Mouse (Mus musculus) retina, embryonic 14.5 days (tissue): ENCODE measurements around the gene 1700017D01Rik.
A peak's percentile ranks its signal among the peaks of the same experiment; 100 is the strongest.
"Not testable (repeated sequence)": the region's sequence is repeated elsewhere in the genome, so short reads cannot be mapped to it uniquely, and the experiment has no call there.

Source experiments
- DNase-seq: peaks from one replicate; pipeline ENCODE4 v3.0.0-alpha.2; 2015; ENCODE audit warnings: low spot score

The 1700017D01Rik gene

DNA sequence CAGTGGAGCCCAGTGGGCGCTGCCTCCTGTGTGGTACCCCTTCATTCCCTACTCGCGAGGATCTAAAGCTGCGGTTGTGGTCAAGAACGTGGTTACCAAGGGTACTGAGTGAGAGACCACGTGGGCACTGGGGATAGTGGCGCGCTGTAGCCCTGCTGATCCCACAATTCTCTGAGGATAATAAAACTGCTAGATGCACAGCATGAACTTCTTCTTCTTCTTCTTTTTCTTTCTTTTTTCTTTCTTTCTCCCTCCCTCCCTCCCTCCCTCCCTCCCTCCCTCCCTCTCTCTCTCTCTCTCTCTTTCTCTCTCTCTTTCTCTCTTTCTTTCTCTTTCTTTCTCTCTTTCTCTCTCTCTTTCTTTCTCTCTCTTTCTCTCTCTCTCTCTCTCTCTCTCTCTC is at the start of gene 1700017D01Rik:
Gene 1700017D01Rik (minus strand): TSS at position 101 of the 400 bp plus-strand sequence.
- not testable (repeated sequence) for DNase-seq

DNA sequence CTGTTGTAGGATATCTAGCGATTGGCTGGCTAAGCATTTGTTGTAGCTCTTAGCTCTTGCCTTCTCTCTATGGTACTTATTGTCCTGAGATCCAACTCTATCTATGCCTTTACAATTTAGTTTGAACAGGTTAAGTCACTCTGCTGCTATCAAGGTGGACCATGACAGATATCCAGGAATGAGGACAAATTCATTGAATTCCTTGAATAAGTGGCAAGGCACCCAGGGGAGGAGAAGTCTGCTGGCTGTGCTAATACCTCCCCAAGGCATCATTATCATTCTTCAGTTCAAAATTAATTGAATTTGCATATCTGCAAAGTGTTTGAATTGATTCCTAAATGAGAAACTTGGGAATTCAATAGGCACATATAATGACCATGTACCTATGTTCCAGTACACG is 46.8 kb upstream of the 1700017D01Rik start:
- no peak for DNase-seq

DNA sequence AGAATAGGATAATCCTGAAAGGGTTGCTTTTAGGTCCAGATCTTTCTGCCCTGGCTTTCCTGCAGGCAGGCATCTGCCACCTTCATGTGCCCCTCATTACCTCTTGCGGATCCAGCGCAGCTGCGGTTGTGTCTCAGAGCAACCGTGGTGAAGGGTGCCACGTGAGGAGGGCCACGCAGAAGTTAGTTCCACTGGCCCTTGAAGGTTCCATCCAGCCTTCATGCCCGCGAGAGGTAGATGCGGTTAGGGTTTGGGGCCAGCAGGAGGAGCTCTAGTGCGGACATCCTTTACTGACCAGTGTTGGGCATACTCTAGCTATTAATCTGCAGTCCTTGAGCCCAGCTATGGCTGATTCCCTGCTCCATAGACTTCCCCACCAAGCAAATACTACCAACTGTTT is 34.5 kb upstream of the 1700017D01Rik start, which contains the start of gene 1700025F22Rik:
Gene 1700025F22Rik (minus strand): TSS at position 149 of the 400 bp plus-strand sequence.
- DNase-seq = no peak

DNA sequence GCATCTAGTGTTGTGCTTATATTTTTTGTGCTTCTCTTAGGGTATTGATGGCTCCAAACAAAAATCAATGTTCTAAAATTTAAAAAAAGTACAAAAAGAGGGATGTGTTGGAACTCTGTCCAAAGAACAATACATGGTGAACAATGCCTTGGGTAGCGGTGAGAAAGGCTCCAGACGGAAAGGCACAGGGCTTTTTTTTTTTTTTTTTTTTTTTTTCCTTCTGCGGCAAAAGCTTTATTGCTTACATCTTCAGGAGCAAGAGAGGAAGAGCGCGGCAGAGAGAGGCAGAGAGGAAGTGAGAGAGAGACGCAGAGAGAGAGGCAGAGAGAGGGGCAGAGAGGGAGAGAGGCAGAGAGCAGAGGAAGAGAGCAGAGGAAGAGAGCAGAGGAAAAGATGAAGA is 27.2 kb upstream of the 1700017D01Rik start:
- not testable (repeated sequence) for DNase-seq

DNA sequence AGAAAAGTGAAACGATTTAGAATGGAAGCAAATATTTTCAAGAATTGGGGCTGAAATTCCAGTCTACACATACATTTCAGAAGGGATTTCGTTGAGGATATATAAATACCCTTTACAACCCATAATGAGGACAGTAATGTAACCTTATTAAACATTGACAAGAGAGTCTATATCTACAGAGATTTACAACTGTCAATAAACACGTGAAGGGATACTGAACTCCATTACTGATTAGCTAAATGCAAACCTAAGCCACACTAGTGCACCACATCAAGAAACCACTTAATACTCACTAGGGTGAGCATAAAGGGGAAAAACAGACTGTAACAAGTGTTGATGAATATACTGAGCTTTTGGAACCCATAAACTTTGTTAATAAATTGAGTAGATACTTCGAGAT is 4.7 kb upstream of the 1700017D01Rik start:
- DNase-seq = no peak

DNA sequence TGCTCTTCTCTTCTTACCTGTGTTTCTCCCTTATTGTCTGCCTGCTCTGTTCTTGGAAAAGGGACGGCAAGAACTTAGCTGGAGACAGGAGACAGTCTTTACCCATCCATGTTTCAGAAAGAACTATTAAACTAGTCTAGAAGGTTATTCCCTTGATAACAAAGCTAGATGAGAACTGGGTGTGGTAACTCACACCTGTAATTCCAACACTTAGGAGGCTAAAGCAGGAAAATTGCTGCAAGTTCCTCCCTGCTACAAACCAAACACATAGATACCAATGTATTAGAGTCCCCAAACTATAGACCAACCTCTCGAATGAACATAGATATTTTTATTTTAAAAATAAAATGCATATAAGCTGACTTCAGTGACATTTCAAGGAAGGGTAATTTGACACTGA is 4.2 kb upstream of the 1700017D01Rik start:
- DNase-seq = no peak

DNA sequence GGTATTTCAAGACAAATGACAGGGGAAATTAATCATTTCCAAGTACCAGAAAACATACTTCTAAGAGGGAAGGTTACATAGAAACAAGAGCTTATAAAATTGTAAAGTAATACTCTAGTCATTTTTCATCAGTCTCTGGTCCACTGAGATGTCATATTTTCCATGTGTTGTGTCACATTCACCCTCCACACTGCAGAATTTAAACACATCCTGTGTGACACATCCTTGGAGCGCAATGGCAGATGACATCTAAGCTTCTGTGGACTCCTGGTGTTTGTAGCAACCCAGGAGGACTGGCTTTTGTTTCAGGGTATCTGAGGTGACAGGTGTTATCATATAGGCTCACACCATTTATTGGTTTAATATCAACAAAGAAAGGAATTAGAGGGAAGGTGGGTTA is 974 bp downstream of the 1700017D01Rik start:
- no peak for DNase-seq

DNA sequence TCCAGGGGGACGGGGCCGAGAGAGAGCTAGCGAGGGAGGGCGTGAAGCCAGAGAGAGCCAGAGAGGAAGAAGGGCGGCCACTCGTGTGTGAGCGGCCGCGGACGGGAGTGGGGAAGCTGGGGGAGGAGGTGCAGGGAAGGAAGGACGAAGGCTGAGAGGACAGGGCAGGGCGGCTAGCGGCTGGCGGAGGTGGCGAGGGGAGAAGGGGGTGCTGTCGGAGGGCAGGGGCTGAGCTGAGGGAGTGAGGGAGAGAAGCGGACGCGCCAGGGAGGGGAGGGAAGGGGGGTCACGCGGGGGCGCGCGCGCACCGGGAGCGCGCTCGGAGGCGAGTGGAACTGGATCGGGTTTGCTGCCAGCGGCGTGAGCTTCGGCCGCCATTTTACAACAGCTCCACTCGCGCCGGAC is 9.7 kb downstream of the 1700017D01Rik start:
- not testable (repeated sequence) for DNase-seq

DNA sequence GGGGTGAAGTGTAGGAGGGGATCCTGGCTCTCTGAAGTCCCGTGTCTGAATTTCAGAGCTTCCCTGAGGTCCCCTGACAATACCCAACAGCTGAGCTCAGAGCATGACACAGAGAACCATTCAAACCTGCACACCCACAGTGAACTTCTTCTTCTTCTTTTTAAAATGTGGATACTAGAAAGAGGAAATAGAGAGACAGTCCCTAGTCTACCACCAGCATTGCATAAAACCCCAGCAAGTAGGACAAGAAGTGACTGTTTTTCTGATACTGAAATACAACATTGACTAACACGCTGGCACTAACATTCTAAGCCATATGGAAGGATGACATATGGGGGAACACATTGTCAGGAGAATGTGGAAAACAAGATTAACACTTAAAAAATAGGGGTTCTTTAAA is 11.3 kb downstream of the 1700017D01Rik start:
- DNase-seq = no peak

DNA sequence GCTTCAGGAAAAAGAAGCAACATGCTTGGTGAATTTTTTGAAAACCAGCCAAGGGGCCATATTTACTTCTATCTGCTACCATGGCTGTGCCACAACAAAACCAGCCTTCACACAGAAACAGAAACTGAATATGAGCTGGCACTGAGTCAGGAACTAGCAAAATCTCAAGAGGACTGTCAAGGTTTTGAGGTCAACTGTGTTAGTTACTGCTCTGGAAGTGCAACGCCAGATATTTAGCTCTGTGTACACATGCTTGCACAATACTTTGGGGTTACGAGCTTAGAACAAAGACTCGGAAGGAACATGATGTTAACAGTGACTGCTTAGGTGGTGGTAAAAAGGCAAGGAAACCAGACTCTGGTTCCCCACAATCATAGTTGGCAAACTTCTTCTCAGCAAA is 22.9 kb downstream of the 1700017D01Rik start:
- DNase-seq = no peak

DNA sequence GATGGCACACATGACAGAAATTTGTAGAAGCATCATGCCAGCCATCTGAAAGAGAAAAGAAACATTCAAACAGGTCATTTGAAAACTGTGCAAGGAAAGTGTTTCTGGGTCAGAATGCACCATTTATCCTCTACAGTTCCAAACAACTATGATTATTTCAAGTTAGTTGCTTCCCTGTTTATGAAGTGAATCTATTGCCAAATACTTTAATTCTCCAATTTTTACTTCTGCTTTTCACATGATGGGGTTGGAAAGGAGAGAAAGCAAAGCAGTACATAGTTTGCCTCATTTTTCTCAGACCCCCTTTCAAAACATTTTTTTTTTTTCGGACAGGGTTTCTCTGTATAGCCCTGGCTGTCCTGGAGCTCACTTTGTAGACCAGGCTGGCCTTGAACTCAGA is 28.8 kb downstream of the 1700017D01Rik start:
- DNase-seq = no peak

DNA sequence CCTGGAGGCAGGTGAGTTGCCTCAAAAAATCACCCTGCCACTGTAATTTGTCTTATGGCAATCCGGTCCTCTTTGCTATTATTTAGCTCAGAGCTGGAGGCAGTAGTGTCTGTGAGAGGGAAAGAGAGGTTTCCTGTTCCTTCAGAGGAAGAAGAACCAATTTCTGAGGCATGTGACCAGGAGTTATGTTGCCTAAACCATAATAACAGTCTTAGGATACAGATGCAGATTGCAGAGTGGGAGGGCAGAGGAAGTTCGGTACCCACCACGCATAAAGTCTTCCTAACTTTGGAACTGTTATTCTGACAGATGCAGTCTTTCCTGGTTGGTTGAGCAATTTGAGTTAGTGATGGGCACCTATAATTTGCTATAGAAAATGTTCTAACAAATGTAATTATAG is 32.3 kb downstream of the 1700017D01Rik start:
- no peak for DNase-seq

DNA sequence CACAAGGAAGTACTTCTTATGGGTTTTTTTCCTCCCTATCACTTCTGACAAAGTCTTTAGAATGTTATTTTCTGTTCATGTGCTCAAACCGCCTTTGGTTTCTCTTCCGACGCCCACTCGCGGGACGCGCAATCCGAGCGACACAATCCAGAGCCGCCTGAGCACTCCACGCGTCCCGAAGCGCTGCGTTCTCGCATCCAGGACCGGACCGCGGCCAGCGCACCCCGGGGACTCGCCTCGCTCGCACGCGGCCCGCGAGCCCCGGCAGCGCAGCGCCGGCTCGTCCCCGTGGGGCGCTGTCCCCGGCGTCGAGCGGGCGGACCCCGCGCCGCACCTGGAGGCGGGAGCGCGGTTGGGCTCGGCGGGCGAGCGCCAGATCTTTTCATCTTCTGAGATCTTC is 38.5 kb downstream of the 1700017D01Rik start:
- peak; percentile 7 for DNase-seq

DNA sequence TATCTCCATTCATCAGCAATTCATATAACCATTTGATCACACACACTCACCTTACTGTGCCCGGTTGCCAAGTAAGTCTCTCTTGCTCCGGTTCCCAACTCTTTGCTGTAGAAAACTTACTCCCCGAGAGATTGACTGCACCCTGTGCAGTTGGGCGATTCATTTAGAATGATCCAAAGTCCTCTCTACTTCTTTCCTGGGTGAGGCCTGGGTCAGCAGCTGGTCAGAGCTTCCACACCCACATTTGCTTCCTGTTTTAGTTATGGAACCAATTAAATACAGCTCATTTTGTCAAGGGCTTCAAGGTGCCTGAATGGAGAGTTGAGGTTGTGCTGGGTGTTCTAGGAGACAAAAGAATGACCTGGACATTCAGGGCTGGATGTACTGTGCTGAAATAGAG is 49.7 kb downstream of the 1700017D01Rik start, which contains the start of gene Ms4a8a:
Gene Ms4a8a (minus strand): TSS at position 169 of the 400 bp plus-strand sequence.
- DNase-seq = no peak

DNA sequence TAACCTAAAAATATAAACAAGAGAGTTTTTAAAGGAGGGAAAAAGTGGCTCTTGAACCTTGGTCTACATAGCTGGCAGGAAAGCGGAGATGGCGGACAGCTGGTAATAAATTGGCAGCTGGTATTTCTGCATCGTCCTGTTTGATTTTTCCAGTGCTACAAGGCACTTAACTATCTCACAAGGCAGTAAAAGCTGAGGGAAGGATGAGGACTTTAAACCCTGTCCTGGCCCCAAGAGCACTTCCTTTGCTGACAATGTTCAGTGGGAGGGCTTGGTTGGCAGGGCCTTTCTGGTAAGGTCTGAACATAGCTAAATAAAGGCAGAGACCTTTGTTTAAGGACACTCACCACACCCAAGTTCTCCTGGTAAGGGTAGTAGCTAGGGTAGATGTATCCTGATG is 60.3 kb downstream of the 1700017D01Rik start:
- DNase-seq = no peak

DNA sequence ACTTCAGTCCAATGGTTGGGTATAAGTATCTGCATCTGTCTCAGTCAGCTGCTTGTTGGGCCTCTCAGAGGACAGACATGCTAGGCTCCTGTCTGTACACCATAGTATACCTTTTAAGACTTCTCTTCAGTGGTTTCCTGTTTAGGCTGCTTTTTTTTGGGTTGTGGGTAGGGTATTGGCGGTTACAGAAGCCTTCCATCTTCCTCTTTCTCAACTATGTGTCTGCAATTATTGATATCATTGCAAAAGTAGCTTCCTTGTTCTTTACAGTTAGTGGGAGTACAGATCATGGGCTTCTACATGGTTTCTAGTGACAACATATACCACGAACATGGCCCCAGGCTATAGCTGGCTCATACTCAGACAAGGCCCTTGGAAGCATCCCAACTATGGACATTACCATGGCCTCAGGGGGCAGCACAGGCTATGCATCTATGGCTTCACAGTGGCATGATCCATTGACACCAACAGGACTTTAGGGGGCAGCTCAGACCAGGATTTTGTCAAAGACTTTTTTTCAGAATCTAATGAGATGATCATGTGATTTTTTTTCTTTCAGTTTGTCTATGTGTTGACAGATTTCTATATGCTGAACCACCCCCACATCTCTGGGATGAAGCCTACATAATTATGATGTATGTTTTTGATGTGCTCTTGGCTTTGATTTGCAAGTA is 65.3 kb downstream of the 1700017D01Rik start:
- DNase-seq = no peak

DNA sequence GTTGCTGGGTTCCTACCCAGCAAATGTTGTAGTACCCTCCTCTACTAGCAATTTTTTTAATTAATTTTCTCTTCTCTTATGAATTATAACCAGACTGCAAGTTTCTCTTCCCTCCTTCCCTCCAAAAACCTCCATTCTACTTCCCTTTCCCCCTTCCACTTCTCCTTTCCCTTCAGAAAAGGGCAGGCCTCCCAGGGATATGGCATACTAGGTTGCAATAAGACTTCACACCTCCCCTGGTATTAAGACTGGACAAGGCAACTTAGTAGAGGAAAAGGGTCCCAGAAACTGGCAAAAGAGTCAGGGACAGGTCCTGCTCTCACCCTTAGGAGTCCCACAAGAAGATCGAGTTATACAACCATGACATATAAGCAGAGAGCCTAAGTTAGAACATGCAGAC is 69.8 kb downstream of the 1700017D01Rik start:
- no peak for DNase-seq

DNA sequence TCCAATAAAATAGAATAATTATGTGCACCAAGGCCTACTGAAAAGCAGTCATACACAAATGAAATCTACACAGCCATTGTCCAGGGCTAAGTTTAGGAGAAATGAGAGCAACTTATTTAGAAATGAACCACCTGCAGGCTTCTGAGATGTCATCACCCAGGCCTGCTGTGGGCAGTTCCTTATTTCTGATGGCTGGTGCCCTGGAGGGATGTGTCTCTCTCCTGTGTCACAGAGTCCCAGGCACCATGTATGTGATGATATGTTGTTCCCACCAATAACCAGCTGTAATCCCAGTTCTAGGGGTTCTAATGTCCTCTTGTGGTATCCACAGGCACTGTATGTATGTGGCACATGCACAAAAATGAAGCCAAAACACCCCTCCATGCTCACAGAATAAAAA is 70.7 kb downstream of the 1700017D01Rik start:
- DNase-seq = no peak

DNA sequence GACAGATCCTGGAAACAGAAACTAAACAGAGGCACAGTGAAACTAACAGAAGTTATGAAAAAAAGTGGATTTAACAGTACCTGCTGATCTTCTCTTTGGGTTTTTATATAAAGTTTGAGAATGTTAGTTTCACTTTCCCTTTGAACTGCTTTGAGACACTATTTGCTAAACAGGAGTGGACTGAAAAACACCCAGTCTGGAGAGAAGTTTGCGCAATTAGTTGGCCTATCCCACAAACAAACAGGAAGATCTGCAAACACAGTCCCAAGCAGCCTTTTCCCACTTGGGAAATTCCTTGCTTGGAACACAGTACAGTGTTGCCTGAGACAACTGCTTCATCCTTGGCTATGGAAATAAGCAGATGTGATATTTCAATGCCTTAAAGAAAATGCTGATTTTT is 75.0 kb downstream of the 1700017D01Rik start:
- not testable (repeated sequence) for DNase-seq

DNA sequence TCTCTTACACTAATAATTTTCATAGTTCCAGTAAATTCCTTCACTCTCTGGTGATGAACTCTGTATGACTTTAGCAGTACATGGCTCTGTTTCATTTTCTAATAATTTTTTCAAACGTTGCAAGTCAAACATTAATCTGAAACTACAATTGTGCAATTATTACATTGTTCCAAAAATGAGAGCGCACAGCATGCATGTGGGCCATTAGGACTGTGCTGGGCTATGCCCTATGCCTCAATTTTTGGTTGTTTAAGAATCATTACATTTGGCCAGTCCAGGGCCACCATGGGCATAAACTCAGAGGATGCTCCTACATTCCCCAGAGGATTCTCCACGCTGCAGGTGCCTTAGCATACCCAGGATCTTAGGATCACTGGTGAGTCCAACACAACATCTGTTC is 77.4 kb downstream of the 1700017D01Rik start:
- no peak for DNase-seq

DNA sequence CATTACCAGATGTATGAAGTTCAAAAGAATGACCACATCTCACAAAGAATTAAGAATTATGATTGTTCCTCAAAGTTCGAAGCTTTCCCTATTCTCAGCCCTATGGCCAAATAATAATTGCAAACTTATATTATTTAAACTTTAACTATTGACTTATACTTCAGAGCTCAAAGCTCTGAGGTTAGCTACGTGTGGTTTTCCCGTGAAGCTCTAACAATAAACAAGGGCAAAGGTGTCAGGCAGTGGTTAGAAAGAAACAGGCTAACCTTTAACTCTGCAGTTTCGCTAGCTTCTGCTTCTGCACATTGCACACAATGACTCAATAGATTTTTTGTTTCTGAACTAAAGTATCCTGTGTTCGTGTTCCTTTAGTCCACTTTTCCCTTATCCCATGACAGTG is 77.8 kb downstream of the 1700017D01Rik start:
- no peak for DNase-seq

DNA sequence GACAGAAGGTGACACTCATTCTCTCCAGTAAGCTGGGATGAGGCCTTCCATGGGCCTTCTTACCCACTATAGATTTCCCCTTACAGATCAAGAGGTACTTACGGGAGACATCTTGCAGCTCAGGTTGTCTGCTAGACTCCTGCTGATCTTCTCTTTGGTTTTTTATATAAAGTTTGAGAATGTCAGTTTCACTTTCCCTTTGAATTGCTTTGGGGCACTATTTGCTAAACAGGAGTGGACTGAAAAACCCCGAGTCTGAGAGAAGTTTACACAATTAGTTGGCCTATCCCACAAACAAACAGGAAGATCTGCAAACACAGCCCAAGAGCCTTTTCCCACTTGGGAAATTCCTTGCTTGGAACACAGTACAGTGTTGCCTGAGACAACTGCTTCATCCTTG is 80.4 kb downstream of the 1700017D01Rik start:
- no peak for DNase-seq

DNA sequence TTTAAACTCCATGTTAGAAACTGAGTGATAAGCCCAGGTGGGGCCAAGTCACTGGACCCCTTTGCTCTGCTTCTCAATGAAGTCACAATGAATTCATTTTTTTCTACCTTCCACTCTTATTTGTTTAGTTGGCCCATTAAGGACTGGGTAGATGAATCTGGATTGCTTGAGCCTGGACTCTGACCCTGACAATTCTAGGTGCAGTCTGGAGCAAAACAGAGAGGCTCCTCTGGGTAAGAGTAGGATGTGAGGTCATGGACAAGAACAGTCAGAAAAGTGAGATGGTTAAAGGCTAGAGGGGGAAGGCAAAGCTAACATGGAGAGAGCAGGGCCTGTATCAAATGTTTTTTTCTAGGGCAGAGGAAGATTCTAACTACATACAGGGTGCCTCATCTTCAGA is 81.2 kb downstream of the 1700017D01Rik start:
- DNase-seq = no peak

DNA sequence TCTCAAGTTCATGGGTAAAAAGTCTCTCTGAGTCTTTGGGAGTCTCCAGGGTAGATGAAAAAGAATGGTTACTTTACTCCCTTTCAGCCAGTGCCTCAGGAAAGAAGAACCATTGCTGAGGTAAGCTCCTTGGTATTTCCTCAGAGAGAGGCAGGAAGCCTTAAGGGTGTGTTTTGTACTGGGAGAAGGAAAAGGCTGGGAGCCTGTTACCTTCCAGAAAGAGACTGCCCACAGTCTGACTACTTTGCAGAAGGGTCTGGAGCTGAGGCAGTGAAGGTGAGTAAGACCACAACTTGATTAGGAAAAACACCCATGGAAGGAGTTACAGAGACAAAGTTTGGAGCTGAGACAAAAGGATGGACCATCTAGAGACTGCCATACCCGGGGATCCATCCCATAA is 82.2 kb downstream of the 1700017D01Rik start:
- DNase-seq = no peak
